Mouse (Mus musculus) testis, postnatal 14 days (tissue): Measurements from ENCODE around the gene Atl2.
A peak's percentile ranks its signal among the peaks of the same experiment; 100 is the strongest.

ENCODE experiments used
- DNase-seq: peaks from one replicate; pipeline ENCODE4 v3.0.0; 2021; ENCODE audit warnings: low spot score

Gene Atl2

GRCm38 (mm10) chr17:79898156-79898746 lies 2.3 kb upstream of the Atl2 start:
- no peak for DNase-seq

GRCm38 (mm10) chr17:79897666-79898065 lies 1.7 kb upstream of the Atl2 start:
- DNase-seq: no peak

- DNase-seq: peak; percentile 71
Measured at GRCm38 (mm10) chr17:79894971-79895882, 696 bp downstream of the Atl2 start.

- no peak for DNase-seq
Measured at GRCm38 (mm10) chr17:79894054-79894453, 1.9 kb downstream of the Atl2 start.

GRCm38 (mm10) chr17:79891944-79892343 lies 4.0 kb downstream of the Atl2 start:
- no peak for DNase-seq

- no peak for DNase-seq
Measured at GRCm38 (mm10) chr17:79887926-79888325, 8.0 kb downstream of the Atl2 start.

GRCm38 (mm10) chr17:79883198-79883597 lies 12.7 kb downstream of the Atl2 start:
- DNase-seq: no peak

- no peak for DNase-seq
Measured at GRCm38 (mm10) chr17:79865027-79865426, 30.9 kb downstream of the Atl2 start.

- no peak for DNase-seq
Measured at GRCm38 (mm10) chr17:79864503-79864902, 31.4 kb downstream of the Atl2 start.

GRCm38 (mm10) chr17:79862038-79862437 lies 33.9 kb downstream of the Atl2 start:
- no peak for DNase-seq

- DNase-seq: no peak
Measured at GRCm38 (mm10) chr17:79855533-79855932, 40.4 kb downstream of the Atl2 start.

GRCm38 (mm10) chr17:79848385-79848784 lies 47.5 kb downstream of the Atl2 start:
- DNase-seq: no peak

GRCm38 (mm10) chr17:79846182-79846581 lies 49.7 kb downstream of the Atl2 start:
- DNase-seq: no peak

- no peak for DNase-seq
Measured at GRCm38 (mm10) chr17:79845695-79846094, 50.2 kb downstream of the Atl2 start.

GRCm38 (mm10) chr17:79840254-79841238 lies 55.4 kb downstream of the Atl2 start:
- DNase-seq: no peak

- no peak for DNase-seq
Measured at GRCm38 (mm10) chr17:79836978-79837377, 58.9 kb downstream of the Atl2 start.

GRCm38 (mm10) chr17:79835714-79836373 lies 60.1 kb downstream of the Atl2 start:
- DNase-seq: no peak

- no peak for DNase-seq
Measured at GRCm38 (mm10) chr17:79832284-79832683, 63.6 kb downstream of the Atl2 start.

- no peak for DNase-seq
Measured at GRCm38 (mm10) chr17:79826482-79827034, 69.4 kb downstream of the Atl2 start.

- no peak for DNase-seq
Measured at GRCm38 (mm10) chr17:79825241-79826030, 70.5 kb downstream of the Atl2 start.

- no peak for DNase-seq
Measured at GRCm38 (mm10) chr17:79824406-79824805, 71.5 kb downstream of the Atl2 start.
